Mouse (Mus musculus) myocyte (in vitro differentiated cells): ENCODE results near the gene Amz2.

Source experiments
- CEBPB ChIP-seq: IDR thresholded peaks from 2 replicates; pipeline ENCODE4 v1.6.1; 2011; ENCODE audit warnings: mild to moderate bottlenecking, moderate library complexity; ENCODE audit not compliant: poor library complexity, insufficient read depth, severe bottlenecking
- E2F4 ChIP-seq: IDR thresholded peaks from one replicate; pipeline ENCODE4 v1.6.1; 2011; ENCODE audit warnings: mild to moderate bottlenecking, control low read depth, moderate library complexity; ENCODE audit not compliant: insufficient read depth
- MAX ChIP-seq: IDR thresholded peaks from one replicate; pipeline ENCODE4 v1.6.1; 2011; ENCODE audit warnings: low read depth, mild to moderate bottlenecking, control low read depth
- MYOG ChIP-seq, 3 experiments: IDR thresholded peaks; one replicate each; pipeline ENCODE4 v1.6.1; 2011; ENCODE audit warnings: control low read depth in 2 of 3, low read depth in 2 of 3, mild to moderate bottlenecking in 2 of 3; ENCODE audit not compliant: insufficient read length in 2 of 3, control insufficient read depth in 1 of 3, insufficient read depth in 1 of 3
- POLR2A ChIP-seq: IDR thresholded peaks from one replicate; pipeline ENCODE4 v1.6.1; 2011; ENCODE audit warnings: low read depth, mild to moderate bottlenecking, control low read depth, moderate library complexity; ENCODE audit not compliant: insufficient read length
- POLR2AphosphoS2 ChIP-seq: IDR thresholded peaks from one replicate; pipeline ENCODE4 v1.6.1; 2011; ENCODE audit warnings: low read depth, control low read depth; ENCODE audit not compliant: insufficient read length
- REST ChIP-seq: IDR thresholded peaks from one replicate; pipeline ENCODE4 v1.6.1; 2011; ENCODE audit warnings: mild to moderate bottlenecking, control low read depth, moderate library complexity; ENCODE audit not compliant: insufficient read depth, insufficient read length
- SRF ChIP-seq: IDR thresholded peaks from one replicate; pipeline ENCODE4 v1.6.1; 2011; ENCODE audit warnings: low read depth; ENCODE audit not compliant: control insufficient read depth, insufficient read length
- TCF12 ChIP-seq: IDR thresholded peaks from one replicate; pipeline ENCODE4 v1.6.1; 2011; ENCODE audit warnings: mild to moderate bottlenecking, control low read depth; ENCODE audit not compliant: poor library complexity, insufficient read depth, severe bottlenecking
- USF1 ChIP-seq: IDR thresholded peaks from one replicate; pipeline ENCODE4 v1.6.1; 2011; ENCODE audit warnings: low read depth, mild to moderate bottlenecking, control low read depth, moderate library complexity

DNA sequence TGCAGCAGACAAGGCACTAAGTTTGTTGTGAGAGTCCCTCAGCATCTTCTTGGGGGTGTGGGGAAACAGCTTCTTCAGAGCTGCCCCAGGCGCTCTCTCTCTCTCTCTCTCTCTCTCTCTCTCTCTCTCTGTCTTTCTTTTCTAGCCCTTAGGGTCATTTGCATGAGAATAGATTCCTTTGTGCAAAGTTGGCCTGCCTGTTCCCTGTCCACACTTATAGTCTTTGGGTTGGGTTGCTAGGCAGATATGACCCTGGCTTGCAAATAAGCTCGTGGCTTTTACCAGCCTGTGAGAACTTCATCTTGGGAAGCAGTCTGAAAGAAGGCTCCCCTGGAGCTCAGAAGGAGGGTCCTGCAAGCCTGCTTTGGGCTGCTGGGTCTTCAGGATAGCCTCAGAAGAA is 50.5 kb downstream of the Amz2 start:
- no peak for TF ChIP-seq POLR2A
- no peak for TF ChIP-seq TCF12
- no peak for TF ChIP-seq POLR2AphosphoS2
- no peak for TF ChIP-seq MAX
- no peak for TF ChIP-seq MYOG (IDR thresholded peaks at IDR 0.05; ENCODE audit: control insufficient read depth in 1 of 3, insufficient read depth in 1 of 3, insufficient read length in 2 of 3, low read depth in 2 of 3)
- TF ChIP-seq USF1 = no peak
- no peak for TF ChIP-seq E2F4
- no peak for TF ChIP-seq REST
- TF ChIP-seq CEBPB = no peak
- TF ChIP-seq SRF = no peak
